Mouse (Mus musculus): ENCODE data around the gene Gpat3. TPM values are rescaled to one million over a fixed set of nuclear protein-coding genes. Genes with fewer than 3 reads are reported as not detected.
A peak's percentile ranks its signal among the peaks of the same experiment; 100 is the strongest.

The Gpat3 gene
- polyA plus RNA-seq, 1 experiment from 2014 or later = 0.69 TPM

GRCm38 (mm10) chr5:100916416-100916815, 70.9 kb downstream of the Gpat3 start:
- Histone ChIP-seq H3K9me3 (replicated peaks; ENCODE audit: control insufficient read depth, low read length) (no peaks in the 10 kb centered on the region), H3K36me3 (ENCODE audit: control insufficient read depth, insufficient read depth, low read length) (no peaks in the 10 kb centered on the region), H3K9ac (ENCODE audit: low read length) (no peak overlapping the region), H3K27me3 (replicated peaks; ENCODE audit: control insufficient read depth, insufficient read depth, low read length) (no peaks in the 10 kb centered on the region), H3K4me2 (ENCODE audit: low read length) (no peak overlapping the region), H3K4me3 (ENCODE audit: low read depth, low read length) (no peak overlapping the region), H3K27ac (ENCODE audit: low read depth, low read length) (no peak overlapping the region), H3K4me1 (ENCODE audit: control insufficient read depth, insufficient read depth, low read length) (no peaks in the 10 kb centered on the region)
- DNase-seq (ENCODE audit: low spot score) (no peak), ATAC-seq (no peak)
- 72% methylated on average over 8 of the region's 8 CpGs for WGBS

GRCm38 (mm10) chr5:100917252-100917774, 71.8 kb downstream of the Gpat3 start:
- H3K4me1 ChIP-seq (ENCODE audit: control insufficient read depth, insufficient read depth, low read length) = no peaks in the 10 kb centered on the region
- WGBS = 22% methylated on average over 15 of the region's 15 CpGs
- no peaks in the 10 kb centered on the region for H3K36me3 ChIP-seq (ENCODE audit: control insufficient read depth, insufficient read depth, low read length)
- ATAC-seq (peak; percentile 46; the same call in 1 of the 2 replicates), DNase-seq (ENCODE audit: low spot score) (peak; percentile 68)
- no peak overlapping the region for H3K4me3 ChIP-seq (ENCODE audit: low read depth, low read length)
- H3K9ac ChIP-seq (ENCODE audit: low read length) = no peak overlapping the region
- H3K27ac ChIP-seq (ENCODE audit: low read depth, low read length) = no peak overlapping the region
- no peak overlapping the region for H3K4me2 ChIP-seq (ENCODE audit: low read length)
- no peaks in the 10 kb centered on the region for H3K9me3 ChIP-seq (replicated peaks; ENCODE audit: control insufficient read depth, low read length)
- H3K27me3 ChIP-seq (replicated peaks; ENCODE audit: control insufficient read depth, insufficient read depth, low read length) = no peaks in the 10 kb centered on the region

GRCm38 (mm10) chr5:100919069-100919468, 73.6 kb downstream of the Gpat3 start:
- Histone ChIP-seq H3K27me3 (replicated peaks; ENCODE audit: control insufficient read depth, insufficient read depth, low read length) (no peaks in the 10 kb centered on the region), H3K27ac (ENCODE audit: low read depth, low read length) (no peak overlapping the region), H3K4me2 (ENCODE audit: low read length) (no peak overlapping the region), H3K4me3 (ENCODE audit: low read depth, low read length) (no peak overlapping the region), H3K9me3 (replicated peaks; ENCODE audit: control insufficient read depth, low read length) (no peaks in the 10 kb centered on the region), H3K4me1 (ENCODE audit: control insufficient read depth, insufficient read depth, low read length) (no peaks in the 10 kb centered on the region), H3K36me3 (ENCODE audit: control insufficient read depth, insufficient read depth, low read length) (no peaks in the 10 kb centered on the region), H3K9ac (ENCODE audit: low read length) (no peak overlapping the region)
- peak; percentile 87 for DNase-seq (ENCODE audit: low spot score)
- 20% methylated on average over 9 of the region's 9 CpGs for WGBS
- ATAC-seq = no peak

GRCm38 (mm10) chr5:100929698-100930097, 84.2 kb downstream of the Gpat3 start:
- Histone ChIP-seq H3K4me2 (ENCODE audit: low read length) (no peak overlapping the region), H3K27me3 (replicated peaks; ENCODE audit: control insufficient read depth, insufficient read depth, low read length) (no peaks in the 10 kb centered on the region), H3K9me3 (replicated peaks; ENCODE audit: control insufficient read depth, low read length) (no peaks in the 10 kb centered on the region), H3K36me3 (ENCODE audit: control insufficient read depth, insufficient read depth, low read length) (no peaks in the 10 kb centered on the region), H3K4me1 (ENCODE audit: control insufficient read depth, insufficient read depth, low read length) (no peaks in the 10 kb centered on the region), H3K27ac (ENCODE audit: low read depth, low read length) (no peak overlapping the region), H3K4me3 (ENCODE audit: low read depth, low read length) (no peak overlapping the region), H3K9ac (ENCODE audit: low read length) (no peak overlapping the region)
- 90% methylated on average over 2 of the region's 2 CpGs for WGBS
- DNase-seq (ENCODE audit: low spot score) (no peak), ATAC-seq (no peak)

GRCm38 (mm10) chr5:100943716-100944115, 98.2 kb downstream of the Gpat3 start:
- Histone ChIP-seq H3K9ac (ENCODE audit: low read length) (no peak overlapping the region), H3K36me3 (ENCODE audit: control insufficient read depth, insufficient read depth, low read length) (no peaks in the 10 kb centered on the region), H3K4me3 (ENCODE audit: low read depth, low read length) (no peak overlapping the region), H3K4me2 (ENCODE audit: low read length) (no peak overlapping the region), H3K4me1 (ENCODE audit: control insufficient read depth, insufficient read depth, low read length) (no peaks in the 10 kb centered on the region), H3K27ac (ENCODE audit: low read depth, low read length) (no peak overlapping the region), H3K9me3 (replicated peaks; ENCODE audit: control insufficient read depth, low read length) (no peaks in the 10 kb centered on the region), H3K27me3 (replicated peaks; ENCODE audit: control insufficient read depth, insufficient read depth, low read length) (no peaks in the 10 kb centered on the region)
- 65% methylated on average over 11 of the region's 11 CpGs for WGBS
- no peak for ATAC-seq
- DNase-seq (ENCODE audit: low spot score) = no peak

GRCm38 (mm10) chr5:100945336-100945735, 99.8 kb downstream of the Gpat3 start:
- Histone ChIP-seq H3K4me2 (ENCODE audit: low read length) (no peak overlapping the region), H3K36me3 (ENCODE audit: control insufficient read depth, insufficient read depth, low read length) (no peaks in the 10 kb centered on the region), H3K9ac (ENCODE audit: low read length) (no peak overlapping the region), H3K4me1 (ENCODE audit: control insufficient read depth, insufficient read depth, low read length) (no peaks in the 10 kb centered on the region), H3K27ac (ENCODE audit: low read depth, low read length) (no peak overlapping the region), H3K27me3 (replicated peaks; ENCODE audit: control insufficient read depth, insufficient read depth, low read length) (no peaks in the 10 kb centered on the region), H3K4me3 (ENCODE audit: low read depth, low read length) (no peak overlapping the region), H3K9me3 (replicated peaks; ENCODE audit: control insufficient read depth, low read length) (no peaks in the 10 kb centered on the region)
- no peak for DNase-seq (ENCODE audit: low spot score)
- ATAC-seq = no peak
- whole genome bisulfite sequencing = 77% methylated on average over 10 of the region's 10 CpGs

Other genes with a start within 250 kb of the Gpat3 start
- 43.8 and 49.9 TPM in 2 replicates for gene Coq2, start 170.6 kb upstream of the Gpat3 start, polyA plus RNA-seq (2014; fragmentation: Nextera tagmentation; extraction: Ambion mirVana)
- gene Hpse, start 126.0 kb upstream of the Gpat3 start, polyA plus RNA-seq (2014; fragmentation: Nextera tagmentation; extraction: Ambion mirVana) = 0.33 and 0.41 TPM in 2 replicates
- gene Helq, start 47.1 kb upstream of the Gpat3 start, polyA plus RNA-seq (2014; fragmentation: Nextera tagmentation; extraction: Ambion mirVana) = 16.0 and 20.5 TPM in 2 replicates
- 156 and 172 TPM in 2 replicates for gene Mrps18c, start 47.1 kb upstream of the Gpat3 start, polyA plus RNA-seq (2014; fragmentation: Nextera tagmentation; extraction: Ambion mirVana)
- 11.8 and 13.4 TPM in 2 replicates for gene Abraxas1, start 24.7 kb upstream of the Gpat3 start, polyA plus RNA-seq (2014; fragmentation: Nextera tagmentation; extraction: Ambion mirVana)